Mouse (Mus musculus): ENCODE data around the gene Patl2.

GRCm38 (mm10) chr2:122157561-122157960 lies 28.4 kb downstream of the Patl2 start:
- TF ChIP-seq CTCF (conservative IDR thresholded peaks at IDR 0.05; ENCODE audit: low read length) (no peak), POU5F1 (IDR thresholded peaks at IDR 0.05; ENCODE audit: borderline replicate concordance, low read length) (no peak)
